20 mouse cellular contexts compared by ENCODE assay signal in the genomic region with DNA sequence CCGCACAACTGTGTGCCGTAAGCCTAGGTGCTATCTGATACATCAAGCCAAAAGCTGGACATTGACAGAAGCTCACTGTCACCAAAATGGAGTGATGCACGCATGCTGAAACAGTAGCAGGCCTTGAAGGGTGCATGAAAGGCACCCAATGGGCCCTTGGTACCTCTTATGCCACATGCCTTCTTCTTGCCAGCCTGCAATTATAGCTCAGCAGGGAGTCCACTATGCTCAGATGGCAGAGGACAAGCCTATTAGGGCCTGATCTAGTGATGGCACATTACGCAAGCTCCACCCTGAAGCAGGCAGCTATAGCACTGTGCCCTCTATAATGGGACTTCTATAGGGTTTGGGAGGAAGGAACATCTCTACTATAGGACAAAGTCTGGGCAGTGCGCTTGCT.
"Had no signal": no experiment of that assay in that cellular context is flagged by ENCODE, and none has a peak within 500 bp of the region (broad histone marks: within the 10 kb centered on the region; RNA-seq: fewer than 3 reads in every experiment).

No protein-coding gene starts in this region.

- H3K4me3 ChIP-seq: layer of hippocampus, adult 2 months; limb, embryonic 10.5 days; limb, embryonic 13.5 days; liver, embryonic 12.5 days; liver, embryonic 15.5 days; lung, embryonic 15.5 days; neural tube, embryonic 12.5 days; stomach, embryonic 15.5 days had no signal

- H3K4me1 ChIP-seq: limb, embryonic 10.5 days; liver, embryonic 12.5 days; liver, embryonic 15.5 days; lung, embryonic 15.5 days; neural tube, embryonic 12.5 days; stomach, embryonic 15.5 days had no signal

- ATAC-seq: liver, embryonic 12.5 days had no signal

- DNase-seq: kidney, adult 2 months; kidney, postnatal 25 days; layer of hippocampus, adult 9-11 months; liver; lung, adult 18-20 months; lung, postnatal 10 days; lung, postnatal 36 days; midbrain, embryonic 14.5 days; right cerebral cortex, postnatal 25 days; spleen, adult 18-20 months; thymus, postnatal 25 days had no signal

- H3K9me3 ChIP-seq: limb, embryonic 10.5 days; limb, embryonic 13.5 days; liver, embryonic 12.5 days; liver, embryonic 15.5 days; lung, embryonic 15.5 days; neural tube, embryonic 12.5 days; stomach, embryonic 15.5 days had no signal

- H3K27me3 ChIP-seq: liver, embryonic 12.5 days; liver, embryonic 15.5 days; lung, embryonic 15.5 days; neural tube, embryonic 12.5 days; stomach, embryonic 15.5 days had no signal

- H3K36me3 ChIP-seq: limb, embryonic 10.5 days; limb, embryonic 13.5 days; liver, embryonic 12.5 days; liver, embryonic 15.5 days; lung, embryonic 15.5 days; neural tube, embryonic 12.5 days; stomach, embryonic 15.5 days had no signal

- H3K27ac ChIP-seq: kidney, postnatal 0 days; layer of hippocampus, adult 2 months; limb, embryonic 10.5 days; limb, embryonic 13.5 days; liver, embryonic 12.5 days; liver, embryonic 15.5 days; lung, embryonic 15.5 days; neural tube, embryonic 12.5 days; stomach, embryonic 15.5 days had no signal
